Mouse (Mus musculus): Measurements from ENCODE around the gene Eif4g1.

The Eif4g1 gene

DNA sequence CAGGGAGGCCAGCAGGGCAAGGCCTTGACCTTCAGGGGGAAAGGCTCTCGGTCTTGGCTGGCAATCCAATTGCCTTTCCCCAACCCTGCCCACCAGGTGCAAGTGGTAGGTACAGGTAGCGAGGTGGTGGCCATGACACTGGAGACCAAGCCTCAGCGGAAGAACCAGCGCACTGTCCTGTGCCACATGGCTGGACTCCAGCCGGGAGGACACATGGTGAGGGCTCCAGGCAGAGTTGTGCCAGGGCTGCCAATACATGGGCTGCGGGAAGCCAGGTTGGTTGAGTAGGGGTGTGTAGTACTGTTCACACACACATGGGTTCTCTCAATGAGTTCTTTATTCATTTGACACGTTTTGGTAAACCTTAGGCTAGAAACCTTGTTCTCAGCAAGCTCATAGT lies 68.1 kb downstream of the Eif4g1 start:
- Histone ChIP-seq H3K36me3 (ENCODE audit: control insufficient read depth, insufficient read depth, low read length, poor library complexity, severe bottlenecking) (no peaks in the 10 kb centered on the region), H3K27me3 (ENCODE audit: control insufficient read depth, insufficient read depth, low read length, poor library complexity, severe bottlenecking) (peaks cover 2% of the 10 kb centered on the region)
- DNase-seq (ENCODE audit: low read depth, low spot score): no peak

DNA sequence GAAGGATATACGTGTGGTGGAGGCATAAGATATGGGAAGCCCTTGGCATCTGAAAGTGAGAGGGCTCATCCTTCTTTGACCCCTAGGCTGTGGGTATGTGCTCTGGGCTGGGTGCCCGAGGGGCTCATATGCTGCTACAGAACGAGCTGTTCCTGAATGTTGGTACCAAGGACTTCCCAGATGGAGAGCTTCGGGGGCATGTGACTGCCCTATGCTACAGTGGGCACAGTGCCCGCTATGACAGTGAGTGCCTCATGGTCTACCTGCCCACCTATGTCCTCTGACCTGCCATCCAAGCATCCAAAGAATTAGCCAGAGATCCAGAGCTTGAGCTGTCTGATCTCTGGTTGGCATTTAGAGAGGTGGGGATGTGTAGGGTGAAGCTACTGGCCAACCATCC lies 68.7 kb downstream of the Eif4g1 start:
- DNase-seq (ENCODE audit: low read depth, low spot score): no peak
- peaks cover 2% of the 10 kb centered on the region for H3K27me3 ChIP-seq (ENCODE audit: control insufficient read depth, insufficient read depth, low read length, poor library complexity, severe bottlenecking)
- H3K36me3 ChIP-seq (ENCODE audit: control insufficient read depth, insufficient read depth, low read length, poor library complexity, severe bottlenecking): no peaks in the 10 kb centered on the region

DNA sequence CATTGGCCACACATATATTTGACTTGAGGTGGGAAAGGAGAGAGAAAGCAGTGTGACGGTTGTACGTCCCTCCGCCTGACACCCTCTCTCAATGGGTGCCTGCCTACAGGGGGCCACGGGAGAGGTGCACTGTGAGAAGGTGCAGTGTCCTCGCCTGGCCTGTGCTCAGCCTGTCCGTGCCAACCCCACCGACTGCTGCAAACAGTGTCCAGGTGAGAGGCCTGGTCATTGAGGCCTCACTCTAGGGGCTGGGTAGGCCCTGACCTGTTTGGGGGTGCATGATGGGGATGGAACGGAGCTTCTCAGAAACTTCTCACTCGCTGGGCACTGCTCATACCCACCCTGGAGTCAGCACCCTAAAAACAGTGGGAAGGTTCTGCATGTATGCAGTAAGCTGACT lies 71.7 kb downstream of the Eif4g1 start:
- H3K27me3 ChIP-seq (ENCODE audit: control insufficient read depth, insufficient read depth, low read length, poor library complexity, severe bottlenecking): no peaks in the 10 kb centered on the region
- no peak for DNase-seq (ENCODE audit: low read depth, low spot score)
- H3K36me3 ChIP-seq (ENCODE audit: control insufficient read depth, insufficient read depth, low read length, poor library complexity, severe bottlenecking): no peaks in the 10 kb centered on the region
